Mouse (Mus musculus) lung, embryonic 16.5 days (tissue): Measurements from ENCODE around the gene Mid2. TPM values are rescaled to one million over a fixed set of nuclear protein-coding genes. Genes with fewer than 3 reads are reported as not detected.
"Not testable (repeated sequence)": the region's sequence is repeated elsewhere in the genome, so short reads cannot be mapped to it uniquely, and the experiment has no call there.

Experiments
- ATAC-seq: fragments of 200-750 bp; cut with Nextera tagmentation; 2 replicates; pipeline ENCODE4 v1.8.0; 2017; ENCODE audit warnings: low read depth, mild to moderate bottlenecking, moderate library complexity
- H3K27ac ChIP-seq: fragments of 300-500 bp; sonication (generic); 2 replicates; pipeline ENCODE4 v1.5.1; 2014; ENCODE audit warnings: mild to moderate bottlenecking, control low read depth, low read length
- H3K27me3 ChIP-seq: fragments of 300-500 bp; sonication (generic); 2 replicates; pipeline ENCODE4 v1.6.1; 2014; ENCODE audit warnings: low read depth, low read length, mixed read lengths; ENCODE audit not compliant: control insufficient read depth, insufficient read depth
- H3K36me3 ChIP-seq: fragments of 300-500 bp; sonication (generic); 2 replicates; pipeline ENCODE4 v1.6.1; 2014; ENCODE audit warnings: low read length; ENCODE audit not compliant: control insufficient read depth, insufficient read depth
- H3K4me1 ChIP-seq: fragments of 300-500 bp; sonication (generic); replicated peaks from 2 replicates; pipeline ENCODE4 v1.6.1; 2014; ENCODE audit warnings: low read length, mixed read lengths; ENCODE audit not compliant: control insufficient read depth, insufficient read depth
- H3K4me2 ChIP-seq: fragments of 300-500 bp; sonication (generic); 2 replicates; pipeline ENCODE4 v1.6.1; 2014; ENCODE audit warnings: low read depth, low read length, control low read depth
- H3K4me3 ChIP-seq: fragments of 300-500 bp; sonication (generic); 2 replicates; pipeline ENCODE4 v1.5.1; 2014; ENCODE audit warnings: mild to moderate bottlenecking, low read length, control low read depth
- H3K9ac ChIP-seq: fragments of 300-500 bp; sonication (generic); 2 replicates; pipeline ENCODE4 v1.6.1; 2014; ENCODE audit warnings: low read length, control low read depth
- H3K9me3 ChIP-seq: fragments of 300-500 bp; sonication (generic); 2 replicates; pipeline ENCODE4 v1.6.1; 2016; ENCODE audit warnings: low read length; ENCODE audit not compliant: control insufficient read depth
- WGBS: fragments of 180-500 bp; shearing (Covaris S2); extraction: QIAGEN DNeasy Blood & Tissue Kit; methylation state at CpG from one replicate; pipeline ENCODE4 v1.1.7; 2014; 5-methylcytosine and 5-hydroxymethylcytosine counted together
- polyA plus RNA-seq: library from polyadenylated mRNA; unstranded; fragments of >200 nt; fragmentation: Nextera tagmentation; extraction: Ambion mirVana; gene quantifications from 2 replicates; pipeline ENCODE4 v1.2.1, GENCODE M21; 2015

Mid2 gene
- polyA plus RNA-seq, 1 experiment from 2014 or later = 7.5 TPM

GRCm38 (mm10) chrX:140697872-140698463 lies 33.6 kb downstream of the Mid2 start:
- H3K4me2 ChIP-seq, H3K36me3 ChIP-seq, H3K27me3 ChIP-seq, H3K9me3 ChIP-seq, H3K4me1 ChIP-seq, H3K4me3 ChIP-seq, H3K27ac ChIP-seq, H3K9ac ChIP-seq: not testable (repeated sequence)
- 31% methylated on average over 6 of the region's 7 CpGs for WGBS
- ATAC-seq = peak; percentile 79

- WGBS = 89% methylated on average over 1 of the region's 1 CpGs
- ATAC-seq = no peak
- H3K27me3 ChIP-seq = no peaks in the 10 kb centered on the region
- no peak overlapping the region for H3K4me3 ChIP-seq
- H3K4me1 ChIP-seq = no peaks in the 10 kb centered on the region
- no peak overlapping the region for H3K4me2 ChIP-seq
- no peaks in the 10 kb centered on the region for H3K9me3 ChIP-seq
- peak overlapping the region; percentile 25 for H3K27ac ChIP-seq
- H3K36me3 ChIP-seq = no peaks in the 10 kb centered on the region
- no peak overlapping the region for H3K9ac ChIP-seq
These were observed 38.8 kb downstream of the Mid2 start for GRCm38 (mm10) chrX:140703224-140703623.

GRCm38 (mm10) chrX:140706077-140706476 lies 41.7 kb downstream of the Mid2 start:
- no peak for ATAC-seq
- Histone ChIP-seq H3K27me3 (no peaks in the 10 kb centered on the region), H3K4me3 (no peak overlapping the region), H3K27ac (no peak overlapping the region), H3K4me2 (no peak overlapping the region), H3K9me3 (no peaks in the 10 kb centered on the region), H3K36me3 (no peaks in the 10 kb centered on the region), H3K9ac (no peak overlapping the region), H3K4me1 (no peaks in the 10 kb centered on the region)
- WGBS = 65% methylated on average over 4 of the region's 4 CpGs

GRCm38 (mm10) chrX:140722400-140722799 lies 58.0 kb downstream of the Mid2 start:
- Histone ChIP-seq H3K4me3 (no peak overlapping the region), H3K4me1 (no peaks in the 10 kb centered on the region), H3K27ac (no peak overlapping the region), H3K36me3 (no peaks in the 10 kb centered on the region), H3K9me3 (no peaks in the 10 kb centered on the region), H3K27me3 (no peaks in the 10 kb centered on the region), H3K9ac (no peak overlapping the region), H3K4me2 (no peak overlapping the region)
- WGBS = 39% methylated on average over 4 of the region's 4 CpGs
- ATAC-seq = no peak

- Histone ChIP-seq H3K36me3 (no peaks in the 10 kb centered on the region), H3K4me3 (no peak overlapping the region), H3K9ac (no peak overlapping the region), H3K27ac (no peak overlapping the region), H3K9me3 (no peaks in the 10 kb centered on the region), H3K4me1 (no peaks in the 10 kb centered on the region), H3K27me3 (peaks cover 2% of the 10 kb centered on the region; the same call in 1 of the 2 replicates), H3K4me2 (no peak overlapping the region)
- ATAC-seq = no peak
These were observed 74.6 kb downstream of the Mid2 start for GRCm38 (mm10) chrX:140738986-140739385.

GRCm38 (mm10) chrX:140743213-140743612 lies 78.8 kb downstream of the Mid2 start:
- Histone ChIP-seq H3K4me2 (no peak overlapping the region), H3K9ac (no peak overlapping the region), H3K27ac (no peak overlapping the region), H3K36me3 (no peaks in the 10 kb centered on the region), H3K27me3 (no peaks in the 10 kb centered on the region), H3K4me1 (no peaks in the 10 kb centered on the region), H3K9me3 (no peaks in the 10 kb centered on the region), H3K4me3 (no peak overlapping the region)
- WGBS = 41% methylated on average over 5 of the region's 5 CpGs
- ATAC-seq = peak; percentile 62

- Histone ChIP-seq H3K27me3 (no peaks in the 10 kb centered on the region; the same call in 1 of the 2 replicates), H3K4me2 (no peak overlapping the region), H3K9me3 (no peaks in the 10 kb centered on the region), H3K4me1 (no peaks in the 10 kb centered on the region), H3K27ac (no peak overlapping the region), H3K9ac (no peak overlapping the region), H3K36me3 (no peaks in the 10 kb centered on the region), H3K4me3 (no peak overlapping the region)
- WGBS = 10% methylated on average over 1 of the region's 1 CpGs
- no peak for ATAC-seq
These were observed 105.4 kb downstream of the Mid2 start for GRCm38 (mm10) chrX:140769794-140770193.

GRCm38 (mm10) chrX:140805340-140805739 lies 140.9 kb downstream of the Mid2 start:
- H3K4me3 ChIP-seq = no peak overlapping the region
- H3K36me3 ChIP-seq = no peaks in the 10 kb centered on the region
- no peak overlapping the region for H3K4me2 ChIP-seq
- no peaks in the 10 kb centered on the region for H3K4me1 ChIP-seq
- no peak overlapping the region for H3K9ac ChIP-seq
- H3K27ac ChIP-seq = no peak overlapping the region
- ATAC-seq = peak; percentile 82
- H3K27me3 ChIP-seq = no peaks in the 10 kb centered on the region
- no peaks in the 10 kb centered on the region for H3K9me3 ChIP-seq
- 66% methylated on average over 2 of the region's 2 CpGs for WGBS

- H3K4me2 ChIP-seq = no peak within 1 kb of the TSS
- no peaks in the 10 kb centered on the region for H3K27me3 ChIP-seq
- 93% methylated on average over 22 of the region's 22 CpGs for WGBS
- H3K9ac ChIP-seq = no peak within 1 kb of the TSS
- H3K4me3 ChIP-seq = no peak within 1 kb of the TSS
- no peak for ATAC-seq
- H3K9me3 ChIP-seq = no peaks in the 10 kb centered on the region
- H3K27ac ChIP-seq = no peak within 1 kb of the TSS
- no peaks in the 10 kb centered on the region for H3K36me3 ChIP-seq
- H3K4me1 ChIP-seq = no peaks in the 10 kb centered on the region
These were observed 149.1 kb downstream of the Mid2 start, which contains the start of gene Tex13b for GRCm38 (mm10) chrX:140813312-140814006. Tex13b (minus strand) TSS chrX:140813433.
